Mouse (Mus musculus) thymus, postnatal 25 days (tissue): ENCODE measurements around the gene Hsdl1.

Experiments
- DNase-seq: peaks from one replicate; pipeline ENCODE4 v3.0.0; 2022

Hsdl1 gene

GRCm38 (mm10) chr8:119528762-119529161, 46.2 kb downstream of the Hsdl1 start:
- DNase-seq: no peak

DNA sequence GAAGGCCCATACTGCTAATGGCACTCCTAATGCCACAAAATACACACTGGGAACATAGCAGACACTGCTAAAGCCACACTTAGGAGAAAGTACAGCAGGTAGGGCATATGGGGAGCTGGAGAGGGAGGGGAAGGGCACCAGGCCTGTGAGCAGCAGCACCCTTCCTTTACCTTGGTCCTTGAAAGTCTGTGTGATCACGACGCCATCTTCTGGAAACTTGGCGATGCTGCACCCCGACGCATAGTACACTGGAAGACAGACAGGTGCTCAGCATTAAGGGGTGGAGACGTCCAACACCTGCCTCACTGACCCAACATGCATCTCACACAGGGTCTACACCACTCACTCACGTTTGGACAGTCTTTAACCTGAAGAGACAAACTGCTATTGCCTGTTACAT, 54.9 kb downstream of the Hsdl1 start:
- DNase-seq: no peak

GRCm38 (mm10) chr8:119516674-119517073, 58.3 kb downstream of the Hsdl1 start:
- DNase-seq: no peak

GRCm38 (mm10) chr8:119515767-119516166, 59.2 kb downstream of the Hsdl1 start:
- no peak for DNase-seq

DNA sequence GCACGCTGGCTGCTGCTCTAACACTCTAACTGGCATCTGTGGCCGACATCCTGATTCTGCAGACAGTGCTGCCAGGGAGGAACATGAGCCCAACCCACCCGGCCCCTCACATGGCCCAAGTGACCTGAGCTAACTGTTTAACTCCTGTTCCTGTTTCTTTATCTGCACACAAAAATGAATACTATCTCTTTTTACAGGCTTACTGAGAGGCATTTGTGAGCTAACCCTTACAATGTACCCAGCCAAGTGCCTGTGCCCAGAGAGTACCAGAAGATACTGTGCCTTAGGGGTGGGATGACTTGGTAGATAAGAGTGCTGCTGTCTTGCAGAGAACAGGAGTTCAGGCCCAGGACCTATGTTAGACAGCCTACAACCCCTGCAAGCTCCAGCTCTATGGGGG, 60.0 kb downstream of the Hsdl1 start:
- no peak for DNase-seq

DNA sequence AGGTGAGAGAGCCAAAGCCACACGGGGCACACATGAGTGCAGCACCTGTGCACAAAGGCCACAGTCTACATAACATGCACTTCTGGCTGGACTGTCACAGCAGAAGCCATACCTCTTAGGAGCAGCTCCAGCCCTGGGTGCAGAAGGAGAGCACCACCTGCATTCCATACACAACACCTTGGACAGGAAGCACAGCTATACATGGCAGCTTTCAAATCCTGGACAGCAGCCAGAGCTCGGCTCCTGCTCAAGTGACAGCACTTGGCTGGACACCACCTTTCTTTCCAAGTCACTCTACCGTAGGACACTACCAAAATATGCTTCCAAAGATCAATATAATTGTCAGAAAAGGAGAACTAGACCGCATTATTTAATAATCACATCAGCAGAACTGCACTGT, 61.6 kb downstream of the Hsdl1 start:
- DNase-seq: no peak
